Mouse (Mus musculus) olfactory bulb, adult 2 months (tissue): ENCODE measurements around the gene Fam117a. TPM values are rescaled to one million over a fixed set of nuclear protein-coding genes. Genes with fewer than 3 reads are reported as not detected.
A peak's percentile ranks its signal among the peaks of the same experiment; 100 is the strongest.

Experiments
- H3K27ac ChIP-seq: fragments of 200-500 bp; 2 replicates; pipeline ENCODE4 v1.5.1; 2012; ENCODE audit warnings: low read depth, low read length; ENCODE audit not compliant: insufficient read depth
- H3K4me1 ChIP-seq: fragments of 200-500 bp; 2 replicates; pipeline ENCODE4 v1.6.1; 2012; ENCODE audit warnings: low read length; ENCODE audit not compliant: control insufficient read depth, insufficient read depth
- H3K4me3 ChIP-seq: fragments of 200-500 bp; 2 replicates; pipeline ENCODE4 v1.5.1; 2012; ENCODE audit warnings: mild to moderate bottlenecking, low read depth, low read length, moderate library complexity; ENCODE audit not compliant: insufficient read depth
- CTCF ChIP-seq: fragments of 200-500 bp; IDR thresholded peaks from 2 replicates; pipeline ENCODE4 v1.5.1; 2012; ENCODE audit warnings: low read depth, mild to moderate bottlenecking, low read length, moderate library complexity; ENCODE audit not compliant: insufficient read depth
- POLR2A ChIP-seq: fragments of 200-500 bp; IDR thresholded peaks from 2 replicates; pipeline ENCODE4 v1.6.1; 2012; ENCODE audit warnings: mild to moderate bottlenecking, low read depth, low read length, moderate library complexity; ENCODE audit not compliant: insufficient read depth
- WGBS: fragments of 180-500 bp; shearing (Covaris S2); methylation state at CpG from one replicate; pipeline ENCODE4 v1.1.7; 2018; 5-methylcytosine and 5-hydroxymethylcytosine counted together
- polyA plus RNA-seq: library from polyadenylated mRNA; stranded (reverse); fragments of >200 nt; gene quantifications from 2 replicates; pipeline ENCODE4 v1.2.4, GENCODE M21; 2012; ENCODE audit warnings: low replicate concordance; ENCODE audit not compliant: missing spikeins, insufficient read depth, insufficient read length

The Fam117a gene
- polyA plus RNA-seq, 1 experiment: not detected

DNA sequence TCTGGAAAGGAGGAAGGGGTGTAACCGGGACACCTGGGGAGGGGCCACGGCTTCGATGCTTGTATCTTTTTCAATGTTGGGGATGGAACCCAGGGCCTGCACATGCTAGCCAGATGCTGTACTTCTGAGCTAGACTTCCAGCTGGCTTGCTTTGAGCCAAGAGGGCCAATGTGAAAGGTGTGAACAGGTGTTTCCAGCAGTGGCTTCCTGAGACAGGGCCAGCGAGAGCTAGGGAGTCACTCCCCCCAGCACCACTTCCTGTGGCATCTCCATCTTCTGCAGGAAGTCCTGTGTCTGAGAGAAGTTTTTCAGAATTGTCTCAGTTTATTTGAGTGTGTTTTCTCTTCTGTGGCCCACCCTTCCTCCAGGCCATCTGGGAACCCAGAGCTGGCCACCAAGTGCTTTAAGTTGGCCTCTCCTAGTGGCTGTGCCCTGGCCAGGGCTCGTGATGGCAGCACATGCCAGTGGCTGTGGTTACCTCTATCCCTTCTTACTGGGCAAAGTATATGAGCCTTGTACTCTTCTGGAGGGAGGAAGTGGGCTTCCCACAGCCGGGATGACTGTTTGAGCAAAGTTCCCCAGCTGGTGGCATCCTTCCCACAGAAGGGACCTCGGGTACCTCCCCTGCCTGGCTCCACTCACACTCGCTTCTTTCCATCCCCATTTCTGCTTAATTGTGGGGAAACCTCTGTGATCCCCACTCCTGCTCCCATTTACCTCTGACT is 30.4 kb downstream of the Fam117a start:
- Histone ChIP-seq H3K27ac (no peak overlapping the region), H3K4me3 (no peak overlapping the region), H3K4me1 (peaks cover 41% of the 10 kb centered on the region)
- WGBS: 82% methylated on average over 8 of the region's 8 CpGs
- no peak for TF ChIP-seq CTCF
- TF ChIP-seq POLR2A: no peak

DNA sequence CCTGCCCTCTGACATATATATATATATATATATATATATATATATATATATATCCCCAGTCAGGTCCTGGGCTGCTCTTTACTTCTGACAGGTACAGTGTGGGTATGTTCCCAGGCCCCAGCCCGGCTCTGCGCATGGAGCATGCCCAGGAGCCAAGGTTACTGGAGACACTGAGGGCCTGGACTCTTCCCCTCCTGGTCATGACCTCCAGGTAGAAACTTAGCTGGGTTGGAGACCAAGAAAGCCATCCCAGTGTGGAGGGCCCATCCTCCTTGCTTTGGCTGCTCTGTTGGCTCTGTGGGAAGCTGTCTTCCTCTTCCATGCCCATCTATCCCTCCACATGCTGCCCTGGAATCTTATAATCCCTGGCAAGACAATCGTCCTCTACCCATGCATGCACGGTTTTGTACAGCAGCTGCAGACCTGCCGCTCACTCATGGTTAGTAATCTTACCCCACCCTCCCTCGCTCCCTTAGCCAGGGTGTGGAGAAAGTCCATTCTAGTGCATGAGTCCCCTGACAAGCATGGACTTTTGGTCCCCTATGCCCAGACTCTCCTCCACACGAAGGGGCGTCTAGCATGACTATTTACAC is 31.5 kb downstream of the Fam117a start:
- 94% methylated on average over 8 of the region's 8 CpGs for WGBS
- Histone ChIP-seq H3K4me3 (no peak overlapping the region), H3K27ac (no peak overlapping the region), H3K4me1 (peaks cover 41% of the 10 kb centered on the region)
- TF ChIP-seq POLR2A (no peak), CTCF (no peak)

DNA sequence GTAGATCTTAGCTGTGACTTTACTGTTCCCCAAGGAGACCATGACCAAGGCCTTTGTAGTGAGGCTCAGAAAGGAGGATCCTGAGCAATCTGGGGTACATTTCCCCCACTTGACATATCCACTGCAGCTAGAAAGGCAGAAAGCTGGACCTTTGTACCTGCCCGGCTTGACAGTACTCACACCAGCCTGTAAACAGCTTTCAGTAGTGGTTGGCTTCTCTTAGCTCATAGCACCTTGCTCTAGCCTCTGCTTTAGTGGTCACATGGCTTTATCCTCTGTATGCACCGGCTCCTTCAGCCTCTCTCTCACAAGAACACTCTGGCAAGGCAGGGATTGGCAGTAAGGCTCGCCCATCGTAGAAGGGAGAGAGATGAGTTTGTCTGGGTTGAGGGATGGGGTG is 32.1 kb downstream of the Fam117a start:
- Histone ChIP-seq H3K4me1 (peaks cover 41% of the 10 kb centered on the region), H3K27ac (no peak overlapping the region), H3K4me3 (no peak overlapping the region)
- TF ChIP-seq POLR2A (no peak), CTCF (no peak)
- 89% methylated on average over 4 of the region's 4 CpGs for WGBS

DNA sequence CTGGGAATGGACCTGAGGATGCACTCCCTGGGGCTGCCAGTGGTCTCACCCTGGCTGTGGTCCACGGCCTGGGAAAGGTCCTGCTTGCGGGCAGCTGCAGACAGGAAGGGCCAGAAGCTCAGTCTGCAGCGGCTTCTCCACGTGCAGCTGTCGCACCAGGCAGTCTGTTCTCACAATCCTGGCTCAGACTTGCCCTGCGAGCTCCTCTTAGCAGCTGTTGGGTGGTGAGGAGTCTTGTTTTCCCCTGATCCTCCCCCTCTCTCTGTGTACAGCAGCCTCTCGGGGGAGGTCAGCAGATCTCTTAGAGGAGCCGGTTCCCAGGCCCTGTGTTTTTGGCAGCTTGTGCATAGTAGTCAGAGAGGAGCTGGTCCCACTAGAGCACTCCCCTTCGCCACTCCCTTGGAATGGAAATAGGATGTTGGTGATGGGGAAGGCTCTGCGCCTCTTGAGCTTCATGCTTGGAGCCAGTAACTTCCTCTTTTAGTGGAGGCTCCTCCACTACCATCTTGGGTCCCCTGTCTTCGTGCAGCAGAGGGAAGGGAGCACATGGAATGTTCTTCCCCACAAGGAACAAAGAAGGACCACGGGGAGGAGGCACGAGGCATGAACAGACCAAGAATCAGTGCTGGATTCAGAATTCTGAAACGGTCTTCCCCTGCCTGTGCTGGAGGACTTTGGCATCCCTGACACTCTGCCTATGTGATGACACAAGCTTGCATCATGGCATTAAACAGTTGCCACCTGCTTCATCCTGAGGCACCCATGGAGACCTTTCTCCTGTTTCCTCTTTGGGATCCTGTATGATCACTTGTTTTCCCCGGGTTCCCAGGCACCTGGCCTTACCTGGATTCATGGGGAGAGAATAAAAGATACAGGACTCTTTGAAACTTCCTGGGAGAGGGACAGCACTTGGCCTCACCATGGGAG is 33.4 kb downstream of the Fam117a start:
- Histone ChIP-seq H3K4me1 (peaks cover 37% of the 10 kb centered on the region), H3K27ac (peak overlapping the region; percentile 62), H3K4me3 (no peak overlapping the region)
- 28% methylated on average over 15 of the region's 15 CpGs for WGBS
- TF ChIP-seq POLR2A: no peak
- no peak for TF ChIP-seq CTCF

DNA sequence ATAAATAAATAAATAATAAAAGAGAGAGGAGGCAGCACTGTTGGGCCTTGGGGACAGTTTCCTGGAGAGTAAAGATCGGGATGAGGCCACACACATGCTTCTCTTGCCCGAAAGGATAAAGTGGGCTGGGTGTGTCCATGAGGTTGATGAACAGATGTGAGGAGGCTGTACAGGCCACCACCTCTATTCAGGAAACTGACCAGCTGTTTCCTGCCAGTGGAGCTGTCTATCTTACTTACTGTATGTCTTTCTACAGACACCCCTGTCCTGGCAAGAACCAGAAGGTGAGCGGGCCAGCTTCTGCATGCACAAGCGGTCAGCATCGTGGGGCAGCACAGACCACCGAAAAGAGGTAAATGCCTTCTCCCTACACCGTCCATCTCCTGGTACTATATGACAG is 34.4 kb downstream of the Fam117a start:
- no peak overlapping the region for H3K4me3 ChIP-seq
- H3K27ac ChIP-seq: no peak overlapping the region
- 98% methylated on average over 7 of the region's 7 CpGs for WGBS
- TF ChIP-seq POLR2A (no peak), CTCF (no peak)
- peaks cover 29% of the 10 kb centered on the region for H3K4me1 ChIP-seq

DNA sequence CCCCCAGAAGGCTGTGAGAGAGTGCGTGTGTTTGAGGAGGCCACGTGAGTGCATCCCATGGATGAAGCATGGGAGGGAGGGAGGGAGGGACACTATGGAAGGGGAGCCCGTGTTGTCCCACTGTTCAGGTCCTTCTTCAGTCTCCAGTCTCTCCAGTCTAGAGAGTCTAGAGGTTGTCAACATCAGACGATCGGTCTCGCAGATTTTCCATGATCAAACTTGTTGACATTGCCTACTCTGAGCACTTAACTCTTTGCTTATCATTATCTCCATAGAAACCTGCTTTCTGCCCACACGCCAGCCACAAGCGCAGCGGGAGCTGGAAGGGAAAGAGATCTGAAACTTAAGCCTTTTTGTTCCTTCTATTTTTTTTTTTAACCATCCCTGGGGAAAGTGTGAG is 42.1 kb downstream of the Fam117a start:
- WGBS: 45% methylated on average over 9 of the region's 9 CpGs
- H3K4me1 ChIP-seq: peaks cover 19% of the 10 kb centered on the region
- TF ChIP-seq POLR2A (no peak), CTCF (no peak)
- no peak overlapping the region for H3K4me3 ChIP-seq
- H3K27ac ChIP-seq: 0 out of 2 replicates have a peak overlapping the region, but pooled peaks have one; percentile 46

DNA sequence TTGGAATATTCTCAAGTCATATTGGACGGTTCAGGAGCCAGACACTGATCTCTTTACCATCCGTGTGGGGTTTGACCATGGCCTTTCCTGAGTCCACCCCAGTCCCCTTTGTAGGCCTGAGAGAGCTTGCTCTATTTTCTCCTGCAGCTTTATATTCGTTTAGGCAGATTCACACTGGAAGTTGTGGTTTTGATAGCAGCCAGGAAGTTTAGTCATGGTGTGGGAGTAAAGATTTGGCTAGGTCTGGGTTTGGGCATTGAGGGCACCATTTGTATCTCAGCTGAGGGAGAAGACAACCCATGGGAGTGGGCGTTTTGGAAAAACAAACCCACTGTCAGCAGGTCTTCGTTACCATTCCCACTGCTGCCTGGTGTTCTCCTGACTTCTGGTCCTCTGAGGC is 42.7 kb downstream of the Fam117a start:
- TF ChIP-seq CTCF (no peak), POLR2A (no peak)
- WGBS: 57% methylated on average over 5 of the region's 5 CpGs
- Histone ChIP-seq H3K27ac (peak overlapping the region; percentile 6), H3K4me3 (no peak overlapping the region), H3K4me1 (peaks cover 21% of the 10 kb centered on the region)

DNA sequence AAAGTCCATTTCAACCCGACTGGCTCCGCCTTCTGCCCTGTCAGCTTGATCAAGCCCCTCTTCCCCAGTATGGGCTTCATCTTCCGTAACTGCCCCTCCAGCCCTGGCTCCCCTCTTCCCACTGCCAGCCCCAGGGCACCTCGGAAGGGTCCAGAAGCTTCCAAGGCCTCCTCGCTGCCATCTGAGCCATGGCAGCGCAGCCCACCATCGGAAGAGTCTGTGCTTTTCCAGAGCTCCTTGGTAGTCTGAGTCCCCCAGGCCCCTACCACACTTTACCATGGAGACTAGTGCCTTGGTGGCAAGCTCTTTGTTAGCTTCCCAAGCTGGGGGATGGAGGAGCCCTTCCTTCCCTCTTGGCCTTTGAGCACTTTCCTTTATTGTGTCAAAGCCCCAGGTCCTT is 43.9 kb downstream of the Fam117a start:
- Histone ChIP-seq H3K27ac (no peak overlapping the region), H3K4me1 (peaks cover 21% of the 10 kb centered on the region), H3K4me3 (no peak overlapping the region)
- 94% methylated on average over 7 of the region's 7 CpGs for WGBS
- no peak for TF ChIP-seq POLR2A
- no peak for TF ChIP-seq CTCF

DNA sequence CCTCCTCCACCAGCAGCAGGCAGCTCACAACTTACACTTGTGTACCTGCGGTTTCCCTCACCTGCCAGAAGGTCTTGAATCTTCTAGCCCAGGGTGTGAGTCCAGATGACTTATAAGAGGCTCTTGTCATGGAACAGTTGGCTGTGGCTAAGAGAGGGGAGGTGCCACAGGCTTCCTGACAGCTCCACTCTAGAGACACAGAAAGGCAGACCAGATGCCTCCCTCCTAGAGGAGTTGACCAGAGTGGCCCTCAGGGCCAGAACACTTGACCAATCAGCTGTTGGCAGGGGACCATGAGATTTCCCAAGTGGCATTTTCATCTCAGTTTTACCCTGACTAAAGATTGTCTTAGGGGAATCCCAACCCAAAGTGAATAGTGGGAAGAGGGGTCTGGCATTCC is 44.3 kb downstream of the Fam117a start:
- H3K27ac ChIP-seq: no peak overlapping the region
- no peak for TF ChIP-seq POLR2A
- no peak for TF ChIP-seq CTCF
- 93% methylated on average over 1 of the region's 1 CpGs for WGBS
- H3K4me3 ChIP-seq: no peak overlapping the region
- peaks cover 21% of the 10 kb centered on the region for H3K4me1 ChIP-seq
